Mouse (Mus musculus): ENCODE results near the gene Furin.
A peak's percentile ranks its signal among the peaks of the same experiment; 100 is the strongest.

Furin gene

DNA sequence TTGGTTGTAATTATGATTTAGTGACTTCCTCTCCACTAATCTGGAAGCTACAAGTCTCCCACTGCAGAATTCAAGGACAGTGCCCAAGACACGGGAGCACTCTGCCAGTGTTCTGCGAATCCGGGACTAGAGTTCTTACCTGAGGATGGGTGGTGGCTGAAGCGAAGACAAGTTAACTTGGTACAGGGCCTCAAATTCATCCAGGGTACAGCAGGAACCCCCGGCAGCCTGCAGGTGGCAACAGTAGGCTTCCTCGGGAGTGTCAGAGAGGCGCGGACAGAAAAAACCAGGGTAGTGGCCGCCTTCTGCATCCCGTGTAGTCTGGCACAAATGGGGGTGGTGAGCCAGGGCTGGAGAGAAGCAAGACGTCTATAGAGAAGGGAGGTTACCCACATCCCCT is 64.4 kb downstream of the Furin start, which contains the start of gene Unc45a:
Gene Unc45a, minus strand, starts transcription at position 213 of the 400 bp plus-strand sequence.
- peak; percentile 69 for DNase-seq (ENCODE audit: low read depth)

DNA sequence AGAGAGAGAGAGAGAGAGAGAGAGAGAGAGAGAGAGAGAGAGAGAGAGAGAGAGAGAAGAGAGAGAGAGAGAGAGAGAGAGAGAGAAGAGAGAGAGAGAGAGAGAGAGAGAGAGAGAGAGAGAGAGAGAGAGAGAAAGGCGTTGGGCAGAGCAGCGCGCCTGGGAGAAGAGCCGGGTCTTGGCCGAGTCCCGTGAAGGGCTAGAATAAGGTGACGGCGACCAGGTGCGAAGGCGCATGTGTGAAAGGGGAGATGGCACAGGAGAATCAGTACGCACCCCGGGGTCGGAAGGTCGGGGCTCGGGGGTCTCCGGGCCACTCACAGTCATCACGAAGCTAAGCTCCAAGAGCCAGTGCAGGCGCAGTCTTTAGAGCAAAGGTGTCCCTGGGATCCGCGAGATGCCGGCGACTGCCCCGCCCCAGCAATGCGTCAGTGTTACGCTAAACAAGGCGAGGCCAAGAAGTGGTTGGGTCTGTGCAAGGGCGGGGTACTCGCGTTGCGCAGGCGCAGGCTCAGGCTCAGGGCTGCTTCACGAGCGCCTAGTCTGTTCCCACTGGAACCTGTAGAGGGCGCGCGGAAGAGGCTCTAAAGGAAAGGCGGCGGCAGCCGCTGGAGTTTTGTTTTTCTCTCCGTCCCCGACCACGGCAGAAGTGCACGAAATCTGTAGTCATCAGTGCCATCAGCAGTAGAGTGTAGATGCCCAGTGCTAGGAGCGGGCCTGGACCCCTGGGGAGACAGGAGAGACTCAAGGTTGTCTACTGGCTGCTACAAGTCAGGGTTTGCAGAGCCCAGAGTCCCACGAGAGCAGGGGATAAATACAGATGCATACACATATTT is 65.2 kb downstream of the Furin start:
- peak; percentile 99 for DNase-seq (ENCODE audit: low read depth)

DNA sequence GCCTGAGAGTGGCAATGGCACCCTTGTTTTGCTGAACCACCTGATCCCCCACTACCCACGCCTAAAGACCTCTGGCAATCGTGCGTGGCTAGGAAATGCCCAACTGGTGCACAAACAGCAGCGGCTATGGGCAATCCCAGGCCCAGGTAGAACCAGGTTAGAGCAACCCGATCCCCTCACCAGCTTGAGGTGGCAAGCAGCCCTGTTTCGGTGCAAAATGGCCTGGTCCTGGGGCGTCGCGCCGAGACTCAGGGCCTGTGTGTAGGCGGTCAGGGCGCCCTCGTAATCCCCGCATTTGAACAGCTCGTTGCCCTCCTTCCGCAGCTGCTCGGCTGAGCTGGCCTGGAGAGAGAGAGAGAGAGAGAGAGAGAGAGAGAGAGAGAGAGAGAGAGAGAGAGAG is 65.9 kb downstream of the Furin start:
- no peak for DNase-seq (ENCODE audit: low read depth)

All from c-Kit-positive CD71-positive TER-119-negative erythroid progenitor cells, embryonic 14.5 days (primary cell).